Mouse (Mus musculus): ENCODE measurements around the gene Olfr376.

Gene Olfr376

DNA sequence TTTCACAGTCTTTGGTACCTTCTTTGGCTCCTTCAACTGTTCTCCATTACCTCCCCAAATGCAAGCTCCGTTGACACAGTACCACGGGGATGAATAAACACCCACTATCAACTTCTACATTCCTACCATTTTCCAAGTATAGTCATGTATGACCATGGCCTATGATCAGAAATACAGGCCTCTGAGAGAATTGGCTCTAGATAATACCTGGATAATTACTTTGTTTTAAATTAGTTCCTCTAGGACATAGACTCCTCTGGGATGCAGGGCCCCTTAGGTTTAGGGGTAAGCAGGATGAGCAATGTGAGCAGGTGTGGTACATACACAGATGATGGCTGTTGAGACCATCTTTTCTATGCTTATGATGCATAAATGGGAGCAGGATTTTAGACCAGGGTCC, at the start of gene Olfr376:
TSS of gene Olfr376 (plus strand) at position 301 of the 400 bp plus-strand sequence.
- no peak for DNase-seq (ENCODE audit: low spot score in 2 of 2)

DNA sequence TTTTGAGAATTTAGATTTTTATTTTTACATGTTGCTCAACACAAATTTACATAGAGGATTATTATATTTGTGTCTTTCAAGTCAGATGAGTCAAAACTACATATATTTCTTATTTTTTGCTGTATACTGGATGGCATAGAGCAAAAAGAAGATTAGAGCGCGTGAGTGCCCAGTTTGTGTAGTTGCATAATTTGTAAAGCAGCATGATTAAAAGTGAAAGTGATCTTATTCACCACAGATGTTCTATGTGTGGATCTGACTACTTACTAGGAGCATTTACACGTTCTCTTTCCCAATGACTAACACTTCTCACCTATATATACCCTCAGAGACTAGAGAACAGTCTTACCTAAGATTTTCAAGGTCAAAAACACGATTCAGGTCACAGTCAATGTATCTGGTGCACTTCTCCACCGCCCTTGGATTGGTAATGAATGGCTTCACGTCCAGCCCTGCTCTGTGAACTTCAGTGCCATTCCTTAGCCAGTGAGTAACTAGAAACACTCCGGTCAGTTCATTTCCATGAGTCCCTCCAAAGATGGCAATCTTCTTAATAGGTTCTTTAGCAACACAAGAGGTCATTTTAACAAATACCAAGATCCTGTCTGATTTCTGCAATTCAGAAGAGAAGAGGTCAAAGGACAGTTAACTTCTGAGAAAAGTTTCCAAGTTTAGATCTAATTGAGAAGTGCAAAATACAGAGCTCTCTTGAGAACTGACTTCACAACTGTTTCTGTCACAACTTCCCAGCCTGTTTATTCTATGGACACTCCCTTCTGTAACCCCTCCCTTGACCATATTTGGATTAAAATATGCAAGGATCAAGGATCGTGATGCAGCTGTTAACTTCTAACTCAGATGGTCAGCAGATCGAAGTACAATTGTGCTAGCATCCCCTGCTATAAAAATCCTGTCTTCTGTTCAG, 46.9 kb upstream of the Olfr376 start:
- no peak for DNase-seq (ENCODE audit: low spot score in 2 of 2)

DNA sequence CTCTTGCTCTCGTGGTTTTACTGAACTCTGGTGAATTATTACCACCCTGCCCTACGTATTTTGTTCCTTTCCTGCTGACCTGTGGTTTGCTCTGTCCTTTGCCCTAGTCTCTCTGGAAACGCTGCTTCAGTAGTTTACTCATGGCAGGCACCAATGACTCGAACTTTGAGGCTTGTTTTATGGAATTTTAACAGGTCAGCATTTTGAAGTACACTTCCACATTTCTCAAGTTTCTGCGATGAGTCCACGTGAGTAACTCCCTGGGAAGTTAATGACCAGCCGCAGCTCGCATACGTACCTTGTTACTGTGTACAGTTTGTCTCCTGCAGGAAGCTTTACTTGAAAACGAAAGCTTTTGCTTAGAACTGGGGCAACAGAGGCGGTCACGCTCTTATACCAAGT, 44.6 kb upstream of the Olfr376 start:
- DNase-seq (ENCODE audit: low spot score in 2 of 2), result no peak

DNA sequence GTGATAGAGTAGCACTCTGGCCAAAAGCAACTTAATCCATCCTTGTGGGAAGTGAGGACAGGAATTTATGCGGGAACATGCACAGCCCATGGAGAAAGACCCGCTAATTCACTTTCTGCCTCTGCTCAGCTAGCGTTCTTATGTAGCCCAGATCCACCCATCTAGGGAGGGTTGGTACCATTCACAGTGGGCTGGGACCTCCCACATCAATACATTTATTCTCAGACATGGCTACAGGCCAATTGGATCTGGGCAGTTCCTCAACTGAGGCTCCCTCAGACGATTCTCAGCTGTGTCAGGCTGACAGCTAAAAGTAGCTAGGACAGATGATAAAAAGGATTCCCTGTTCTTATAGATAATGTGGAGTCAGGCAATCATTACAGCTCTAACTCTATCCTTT, 43.7 kb upstream of the Olfr376 start:
- DNase-seq (ENCODE audit: low spot score in 2 of 2), result peak in 1 of 2 experiments; percentile 4

DNA sequence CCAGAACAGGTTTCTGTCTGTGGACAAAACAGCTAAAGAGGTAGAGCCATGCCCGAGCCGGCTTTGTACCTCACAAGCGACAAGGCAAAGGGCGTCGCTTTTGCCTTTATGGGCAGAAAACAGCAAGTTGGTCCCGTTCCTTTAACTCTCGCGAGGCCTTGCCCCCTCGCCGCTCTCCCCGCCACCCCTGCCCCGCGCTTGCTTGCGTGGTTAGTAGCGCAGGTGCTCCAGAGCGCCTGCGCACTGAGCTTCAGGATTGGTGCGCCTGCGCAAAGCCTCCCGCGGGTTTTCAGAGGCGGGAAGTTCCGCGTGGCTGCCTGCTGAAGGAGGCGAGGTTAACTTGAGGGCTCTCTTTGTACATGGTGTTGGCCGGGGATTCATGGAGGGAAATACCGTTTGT, 41.6 kb upstream of the Olfr376 start, which contains the start of the genes Aspa, Gm49340 and Spata22:
TSS of gene Aspa (minus strand) at position 155 of the 400 bp plus-strand sequence.
TSS of gene Gm49340 (plus strand) at position 300 of the 400 bp plus-strand sequence.
TSS of gene Spata22 (plus strand) at position 300 of the 400 bp plus-strand sequence.
- no peak for DNase-seq (ENCODE audit: low spot score in 2 of 2)

DNA sequence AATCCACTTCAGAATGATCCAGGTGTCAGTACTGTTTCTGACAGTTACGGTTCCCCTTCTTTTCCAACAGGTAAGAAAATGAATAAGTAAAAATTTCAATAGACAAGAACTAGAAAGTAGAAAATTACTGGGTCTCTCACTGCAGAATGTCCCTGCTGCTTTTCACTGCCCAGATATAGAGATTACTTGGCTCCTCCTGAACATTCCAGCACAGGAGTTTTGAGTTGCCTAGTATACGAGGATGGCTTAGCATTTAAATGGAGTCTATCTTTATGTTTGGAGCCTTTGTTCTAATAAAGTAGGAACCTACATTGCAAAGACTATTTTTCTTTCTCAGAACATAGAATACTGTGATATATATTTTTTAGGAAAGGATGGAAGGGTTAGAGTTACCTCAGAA, 37.7 kb upstream of the Olfr376 start:
- no peak for DNase-seq (ENCODE audit: low spot score in 2 of 2)

DNA sequence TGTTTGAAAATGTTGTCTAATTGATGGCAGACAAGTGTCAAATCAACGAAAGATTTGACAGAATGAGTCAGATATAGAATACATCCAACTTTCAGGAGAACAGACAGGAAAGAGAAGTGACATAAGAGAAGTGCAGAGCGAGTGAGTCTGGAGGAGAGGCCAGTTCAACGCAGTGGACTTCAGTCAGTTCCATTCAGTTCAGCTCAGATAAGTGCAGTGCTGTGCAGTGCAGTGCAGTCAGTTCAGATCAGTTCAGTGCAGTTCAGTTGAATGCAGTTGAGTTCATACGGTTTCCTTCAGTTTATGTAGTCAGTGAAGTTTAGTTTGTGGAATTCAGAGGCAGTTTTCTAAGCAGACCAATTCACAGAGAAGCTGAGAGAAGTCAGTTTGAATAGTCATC, 34.1 kb upstream of the Olfr376 start:
- no peak for DNase-seq (ENCODE audit: low spot score in 2 of 2)

DNA sequence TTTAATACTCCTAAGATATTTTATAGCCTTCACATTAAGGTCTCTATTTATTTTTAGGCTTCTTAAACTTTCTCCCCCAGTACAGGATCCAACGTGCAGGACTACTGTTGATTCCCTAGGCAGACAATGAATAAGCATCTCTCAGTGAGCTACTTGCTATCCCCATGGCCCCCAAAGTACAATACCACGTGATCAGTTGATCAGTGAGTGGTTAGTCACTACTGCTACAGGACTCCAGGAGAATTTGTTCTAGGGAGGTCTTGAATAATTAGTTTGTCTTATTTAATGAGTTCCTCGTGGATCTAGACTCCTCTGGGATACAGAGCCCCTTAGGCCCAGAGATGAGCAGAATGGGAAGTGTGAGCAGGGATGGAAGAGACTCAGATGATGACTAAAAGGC, 20.6 kb upstream of the Olfr376 start, which contains the start of gene Olfr20:
TSS of gene Olfr20 (plus strand) at position 301 of the 400 bp plus-strand sequence.
- DNase-seq (ENCODE audit: low spot score in 2 of 2), result no peak

DNA sequence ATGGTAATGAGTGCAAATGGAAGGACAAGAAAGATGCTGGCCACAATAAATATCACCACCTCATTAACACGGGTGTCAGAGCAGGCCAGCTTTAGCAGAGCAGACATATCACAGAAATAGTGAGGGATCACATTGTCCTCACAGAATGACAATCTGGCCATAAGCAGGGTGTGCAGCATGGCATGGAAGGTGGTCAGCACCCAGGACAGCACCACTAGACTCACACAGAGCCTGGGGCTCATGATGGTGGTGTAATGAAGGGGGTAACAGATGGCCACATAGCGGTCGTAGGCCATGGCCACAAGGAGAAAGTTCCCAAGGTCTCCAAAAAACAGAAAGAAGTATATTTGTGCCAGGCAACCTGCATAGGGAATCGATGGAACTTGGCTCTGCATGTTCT, 24.3 kb downstream of the Olfr376 start:
- DNase-seq (ENCODE audit: low spot score in 2 of 2), result no peak

DNA sequence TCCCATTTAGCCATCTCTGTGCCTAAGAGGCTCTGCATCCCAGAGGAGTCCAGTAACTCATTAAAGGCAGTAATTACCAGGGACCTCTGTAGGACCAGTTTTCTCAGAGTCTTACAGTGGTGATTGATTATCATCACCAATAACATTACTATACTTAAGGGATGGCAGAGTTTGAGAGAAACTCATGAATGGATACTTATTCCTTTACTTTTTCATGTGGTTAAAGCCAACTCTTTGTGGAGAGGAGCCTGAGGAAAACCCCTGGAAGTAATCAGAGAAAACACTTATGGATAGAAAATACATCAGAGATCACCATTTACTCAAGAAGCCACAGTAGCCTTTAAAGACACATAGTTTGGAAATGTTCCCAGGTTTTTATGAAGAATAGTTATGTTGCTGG, 28.5 kb downstream of the Olfr376 start, which contains the start of gene Olfr1:
TSS of gene Olfr1 (minus strand) at position 101 of the 400 bp plus-strand sequence.
- DNase-seq (ENCODE audit: low spot score in 2 of 2), result no peak
